Mouse (Mus musculus): ENCODE data around the gene Top2a. TPM values are rescaled to one million over a fixed set of nuclear protein-coding genes. Genes with fewer than 3 reads are reported as not detected.

Top2a gene
- polyA plus RNA-seq, 1 experiment from 2014 or later, result 305 TPM

DNA sequence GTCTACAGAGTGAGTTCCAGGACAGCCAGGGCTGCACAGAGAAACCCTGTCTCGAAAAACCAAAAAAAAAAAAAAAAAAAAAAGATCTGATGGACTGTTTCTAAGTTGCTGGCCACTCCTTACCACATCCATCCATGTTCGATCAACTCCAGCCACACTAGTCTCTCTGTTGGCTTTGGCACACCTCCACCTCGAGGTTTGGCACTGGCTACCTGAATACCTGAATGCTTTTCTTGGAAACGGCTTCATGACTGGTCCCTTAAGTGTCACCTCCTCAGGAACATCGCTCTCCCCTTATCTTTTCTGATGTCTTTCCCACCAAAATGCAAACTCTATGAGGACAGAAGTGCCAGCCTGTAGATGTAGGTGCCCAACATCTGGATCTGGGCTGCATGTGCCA lies 44.6 kb downstream of the Top2a start:
- no peak overlapping the region for H3K9ac ChIP-seq (replicated peaks)
- no peak overlapping the region for H3K4me3 ChIP-seq
- no peaks in the 10 kb centered on the region for H3K9me3 ChIP-seq
- peaks cover 18% of the 10 kb centered on the region for H3K4me1 ChIP-seq
- no peaks in the 10 kb centered on the region for H3K36me3 ChIP-seq
- 85% methylated on average over 4 of the region's 5 CpGs for WGBS
- peaks cover 47% of the 10 kb centered on the region for H3K27me3 ChIP-seq
- no peak overlapping the region for H3K27ac ChIP-seq (replicated peaks)
- no peak overlapping the region for H3K4me2 ChIP-seq (replicated peaks)
- no peak for ATAC-seq (ENCODE audit: low FRiP score, low read depth)

DNA sequence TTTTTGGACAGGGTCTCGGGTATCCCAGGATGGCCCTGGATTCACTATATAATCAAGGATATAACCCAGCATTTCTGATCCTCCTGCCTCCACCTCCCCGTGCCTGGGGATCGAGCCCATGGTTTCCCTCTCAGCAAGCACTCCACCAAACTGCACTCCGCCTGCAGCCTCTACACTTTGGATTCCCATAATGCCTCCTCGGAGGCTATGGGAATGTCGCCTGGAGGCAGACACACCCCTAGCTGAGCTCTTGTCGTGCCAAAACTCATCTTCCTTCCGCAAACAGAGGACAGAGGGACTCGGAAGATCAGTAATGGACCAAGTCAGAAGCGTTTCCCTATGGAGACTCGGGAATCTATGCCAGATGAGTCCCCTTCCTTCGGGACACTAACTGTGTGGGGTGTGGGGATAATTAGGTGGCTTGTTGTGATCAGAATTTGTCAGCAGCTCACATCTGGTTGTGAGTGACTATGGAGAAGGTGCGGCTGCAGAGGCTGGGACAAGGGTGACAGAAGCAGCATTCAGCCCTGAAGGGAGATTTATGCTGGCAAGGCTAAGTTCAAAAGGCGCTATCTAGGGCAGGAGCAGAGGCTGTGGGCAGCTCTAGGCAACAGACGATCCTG lies 45.4 kb downstream of the Top2a start:
- 67% methylated on average over 15 of the region's 15 CpGs for WGBS
- no peak for ATAC-seq (ENCODE audit: low FRiP score, low read depth)

DNA sequence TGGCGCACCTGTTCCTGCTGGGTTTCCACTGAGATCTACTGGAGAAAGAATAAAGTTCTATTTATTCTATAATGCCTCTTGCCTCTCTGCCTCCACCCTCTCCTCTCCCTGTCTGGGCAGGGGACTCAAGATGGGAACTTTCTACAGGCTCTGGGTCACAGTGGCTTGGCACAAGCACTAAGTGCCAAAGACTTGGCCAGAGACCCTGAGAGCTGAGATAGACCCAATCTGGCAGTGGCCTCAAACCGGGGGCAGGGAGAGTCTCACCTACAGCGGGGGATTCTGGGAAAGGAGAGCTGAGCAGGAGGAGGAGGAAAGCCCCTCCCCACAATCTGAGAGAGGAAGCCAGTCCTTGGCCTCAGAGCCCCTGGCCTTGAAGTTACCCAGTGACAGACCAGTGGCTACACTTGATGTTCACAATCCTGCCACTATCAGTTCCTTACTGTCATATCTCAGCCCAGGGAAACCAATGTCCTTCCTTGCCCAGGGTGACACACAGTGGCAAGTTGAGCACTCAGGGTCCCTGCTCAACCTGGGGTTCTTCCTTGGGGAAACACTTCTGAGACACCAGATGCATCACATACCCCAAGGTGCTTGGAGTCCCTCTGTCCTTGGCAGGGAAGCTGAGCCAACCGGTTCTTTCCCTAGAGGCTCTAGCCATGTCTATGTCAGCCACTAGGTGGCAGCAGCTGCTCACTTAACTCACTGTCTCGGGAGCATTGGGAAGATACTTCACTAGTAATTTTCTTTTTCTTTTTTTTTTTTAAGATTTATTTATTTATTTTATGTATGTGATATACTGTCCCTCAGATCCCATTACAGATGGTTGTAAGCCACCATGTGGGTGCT lies 48.9 kb downstream of the Top2a start:
- Histone ChIP-seq H3K27ac (replicated peaks) (no peak overlapping the region), H3K27me3 (peaks cover 12% of the 10 kb centered on the region), H3K9me3 (no peaks in the 10 kb centered on the region), H3K36me3 (peaks cover 22% of the 10 kb centered on the region), H3K4me2 (replicated peaks) (no peak overlapping the region), H3K9ac (replicated peaks) (no peak overlapping the region), H3K4me3 (no peak overlapping the region), H3K4me1 (peaks cover 16% of the 10 kb centered on the region)
- 55% methylated on average over 5 of the region's 5 CpGs for WGBS
- ATAC-seq (ENCODE audit: low FRiP score, low read depth), result no peak

More for the DNA sequence above, 45.4 kb downstream of the Top2a start:
- Histone ChIP-seq H3K27me3 (peaks cover 40% of the 10 kb centered on the region), H3K9me3 (no peaks in the 10 kb centered on the region), H3K4me2 (replicated peaks) (no peak overlapping the region), H3K4me3 (no peak overlapping the region), H3K4me1 (peaks cover 18% of the 10 kb centered on the region), H3K9ac (replicated peaks) (no peak overlapping the region), H3K27ac (replicated peaks) (no peak overlapping the region), H3K36me3 (0 out of 2 replicates have a peak, but pooled peaks cover 2% of the 10 kb centered on the region)

DNA sequence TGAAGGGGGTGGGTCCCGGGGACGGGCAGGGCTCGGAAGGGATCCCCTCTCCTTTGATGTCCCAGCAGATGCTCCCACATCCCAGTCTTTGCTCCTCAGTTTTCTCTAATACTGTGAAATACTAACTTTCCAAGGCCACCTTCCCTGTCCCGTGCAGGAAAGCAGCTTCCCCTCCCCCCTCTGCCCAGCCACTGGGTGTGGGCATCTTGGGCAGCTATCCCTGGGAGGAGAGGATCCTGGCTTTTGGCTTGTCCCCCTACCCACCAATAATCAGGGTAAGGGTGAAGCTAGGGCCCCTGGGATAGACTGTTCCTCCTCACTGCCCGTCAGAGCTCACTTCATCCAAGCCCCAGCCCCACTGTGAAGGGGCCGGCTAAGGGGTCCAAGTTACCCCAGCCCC lies 49.8 kb downstream of the Top2a start:
- Histone ChIP-seq H3K9ac (replicated peaks) (no peak overlapping the region), H3K4me1 (peaks cover 25% of the 10 kb centered on the region), H3K27me3 (peaks cover 12% of the 10 kb centered on the region), H3K4me3 (no peak overlapping the region), H3K27ac (replicated peaks) (no peak overlapping the region), H3K36me3 (peaks cover 22% of the 10 kb centered on the region), H3K4me2 (replicated peaks) (no peak overlapping the region), H3K9me3 (no peaks in the 10 kb centered on the region)
- ATAC-seq (ENCODE audit: low FRiP score, low read depth), result no peak
- WGBS, result 83% methylated on average over 6 of the region's 6 CpGs

DNA sequence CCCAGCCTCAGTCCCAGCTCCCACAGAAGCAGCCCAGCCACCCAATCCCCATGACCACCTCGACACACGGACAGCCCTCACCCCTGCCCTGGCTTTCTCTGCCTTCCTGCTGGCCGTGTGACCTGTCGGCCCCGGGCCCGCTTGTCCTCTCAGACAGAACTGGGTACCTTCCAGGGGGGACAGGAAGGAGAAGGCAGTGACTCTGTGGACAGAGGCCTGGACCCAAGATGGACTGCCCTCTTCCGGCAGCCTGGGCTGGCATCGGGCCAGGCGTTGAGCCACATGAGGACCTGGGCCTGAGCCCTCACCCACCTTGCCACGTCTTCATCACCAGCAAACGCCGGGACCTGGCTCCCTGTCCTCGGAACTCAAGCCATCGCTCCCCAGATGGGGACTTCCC lies 50.4 kb downstream of the Top2a start:
- peaks cover 32% of the 10 kb centered on the region for H3K4me1 ChIP-seq
- WGBS, result 91% methylated on average over 14 of the region's 14 CpGs
- peaks cover 22% of the 10 kb centered on the region for H3K36me3 ChIP-seq
- H3K4me2 ChIP-seq (replicated peaks), result no peak overlapping the region
- H3K27me3 ChIP-seq, result peaks cover 7% of the 10 kb centered on the region; the same call in 1 of the 2 replicates
- H3K27ac ChIP-seq (replicated peaks), result no peak overlapping the region
- no peak for ATAC-seq (ENCODE audit: low FRiP score, low read depth)
- no peak overlapping the region for H3K9ac ChIP-seq (replicated peaks)
- no peaks in the 10 kb centered on the region for H3K9me3 ChIP-seq
- H3K4me3 ChIP-seq, result no peak overlapping the region

DNA sequence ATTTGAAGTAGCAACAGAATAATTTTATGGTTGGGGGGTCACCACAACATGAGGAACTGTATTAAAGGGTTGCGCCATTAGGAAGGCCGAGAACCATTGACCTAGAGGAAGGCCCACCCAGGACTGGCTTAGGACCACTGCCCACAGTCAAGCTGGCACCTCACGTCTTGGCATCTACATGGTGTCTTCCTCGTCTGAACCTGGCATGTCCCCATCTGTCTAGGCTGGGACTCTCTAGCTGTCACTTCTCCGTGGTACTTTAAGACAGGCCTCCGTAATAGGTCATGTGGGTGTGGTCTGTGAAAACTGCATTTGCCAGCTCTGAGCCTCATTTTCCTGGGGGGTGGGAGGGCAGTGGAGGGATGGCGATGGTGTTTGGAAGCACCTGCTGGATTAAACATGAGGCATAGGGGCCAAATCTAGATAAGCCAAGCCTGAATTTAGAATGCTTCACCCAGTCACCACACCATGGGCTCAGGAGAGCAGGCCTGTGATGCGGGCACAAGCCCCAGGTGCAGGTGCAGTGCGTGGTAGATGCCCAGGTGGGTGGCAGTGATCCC lies 51.1 kb downstream of the Top2a start:
- Histone ChIP-seq H3K4me1 (peaks cover 39% of the 10 kb centered on the region), H3K9ac (replicated peaks) (no peak overlapping the region), H3K27me3 (0 out of 2 replicates have a peak, but pooled peaks cover 7% of the 10 kb centered on the region), H3K27ac (replicated peaks) (no peak overlapping the region), H3K4me3 (no peak overlapping the region), H3K4me2 (replicated peaks) (no peak overlapping the region), H3K9me3 (no peaks in the 10 kb centered on the region), H3K36me3 (peaks cover 22% of the 10 kb centered on the region)
- 89% methylated on average over 9 of the region's 9 CpGs for WGBS
- no peak for ATAC-seq (ENCODE audit: low FRiP score, low read depth)

DNA sequence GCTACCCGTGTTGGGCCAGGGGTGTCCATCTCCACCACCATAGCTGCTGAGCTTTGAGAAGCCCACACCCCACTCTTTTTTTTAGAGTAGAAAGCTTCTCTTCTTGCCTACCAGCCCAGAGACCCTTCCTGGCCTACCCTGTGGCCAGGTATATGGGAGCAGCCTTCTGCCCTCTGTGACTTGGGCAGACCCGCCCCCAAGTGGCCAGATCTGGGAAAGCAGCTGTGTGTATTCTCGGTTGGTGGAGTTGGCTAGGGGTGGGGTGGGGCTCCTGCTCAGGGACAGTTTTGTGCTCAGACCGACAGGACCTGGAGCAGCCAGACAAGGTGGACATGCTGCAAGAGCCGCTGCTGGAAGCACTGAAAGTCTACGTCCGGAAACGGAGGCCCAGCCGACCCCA lies 51.8 kb downstream of the Top2a start:
- peaks cover 45% of the 10 kb centered on the region for H3K4me1 ChIP-seq

DNA sequence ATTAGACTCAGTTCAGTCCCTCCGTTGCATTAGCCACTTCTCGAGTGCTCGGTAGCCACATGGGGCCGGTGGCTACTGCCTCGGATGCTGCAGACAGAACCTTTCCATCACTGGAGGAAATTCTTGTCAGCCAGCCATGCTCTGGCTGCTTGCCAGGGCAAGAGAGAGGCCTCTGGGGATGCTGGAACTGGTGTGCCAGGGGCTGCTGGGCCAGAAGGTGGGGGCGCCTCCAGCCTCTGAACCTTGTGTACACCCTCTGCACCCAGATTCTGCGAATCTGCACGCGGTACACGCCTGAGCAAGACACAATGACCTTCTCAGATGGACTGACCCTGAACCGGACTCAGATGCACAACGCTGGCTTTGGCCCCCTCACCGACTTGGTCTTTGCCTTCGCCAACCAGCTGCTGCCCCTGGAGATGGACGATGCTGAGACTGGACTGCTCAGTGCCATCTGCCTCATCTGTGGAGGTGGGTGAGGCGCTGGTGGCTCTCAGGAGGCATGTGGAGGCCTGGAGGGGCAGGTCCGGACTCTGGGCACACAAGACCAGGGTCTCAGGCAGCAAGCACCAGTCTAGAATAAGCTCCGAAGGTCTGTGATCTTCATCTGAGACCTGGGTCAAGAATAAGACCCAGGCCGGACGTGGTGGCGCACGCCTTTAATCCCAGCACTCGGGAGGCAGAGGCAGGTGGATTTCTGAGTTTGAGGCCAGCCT lies 52.5 kb downstream of the Top2a start:
- Histone ChIP-seq H3K36me3 (peaks cover 22% of the 10 kb centered on the region), H3K4me3 (no peak overlapping the region)

More for the DNA sequence above, 51.8 kb downstream of the Top2a start:
- H3K4me2 ChIP-seq (replicated peaks), result no peak overlapping the region
- no peaks in the 10 kb centered on the region for H3K9me3 ChIP-seq
- peaks cover 22% of the 10 kb centered on the region for H3K36me3 ChIP-seq
- H3K27me3 ChIP-seq, result 0 out of 2 replicates have a peak, but pooled peaks cover 7% of the 10 kb centered on the region
- 51% methylated on average over 9 of the region's 9 CpGs for WGBS
- peak; percentile 8; the same call in 1 of the 2 replicates for ATAC-seq (ENCODE audit: low FRiP score, low read depth)
- no peak overlapping the region for H3K9ac ChIP-seq (replicated peaks)
- H3K4me3 ChIP-seq, result no peak overlapping the region
- no peak overlapping the region for H3K27ac ChIP-seq (replicated peaks)

DNA sequence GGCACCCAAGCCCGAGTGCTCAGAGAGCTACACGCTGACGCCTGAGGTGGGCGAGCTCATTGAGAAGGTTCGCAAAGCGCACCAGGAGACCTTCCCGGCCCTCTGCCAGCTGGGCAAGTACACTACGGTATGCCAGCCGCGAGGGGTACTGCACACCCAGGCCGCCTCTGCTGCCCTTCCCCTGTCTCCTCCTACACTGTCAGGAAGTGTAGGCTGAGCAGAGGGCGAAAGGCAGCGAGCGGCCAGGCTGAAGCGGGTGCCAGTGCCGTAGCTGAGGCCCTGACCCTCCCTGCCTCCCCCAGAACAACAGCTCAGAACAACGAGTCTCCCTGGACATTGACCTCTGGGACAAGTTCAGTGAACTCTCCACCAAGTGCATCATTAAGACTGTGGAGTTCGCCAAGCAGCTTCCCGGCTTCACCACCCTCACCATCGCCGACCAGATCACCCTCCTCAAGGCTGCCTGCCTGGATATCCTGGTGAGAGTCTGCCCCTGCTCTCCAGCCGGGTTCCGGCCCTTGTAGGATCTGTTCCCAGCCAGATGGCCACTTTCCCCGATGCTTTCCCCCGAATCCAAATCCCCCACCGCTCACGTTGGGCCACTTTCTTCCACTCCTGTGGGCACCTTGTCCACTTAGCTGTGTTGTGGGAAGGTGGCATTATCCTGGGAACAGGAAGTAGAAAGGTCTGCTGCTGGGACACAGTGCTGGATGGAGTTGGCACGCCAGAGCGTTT lies 53.6 kb downstream of the Top2a start:
- no peaks in the 10 kb centered on the region for H3K9me3 ChIP-seq
- H3K4me2 ChIP-seq (replicated peaks), result 0 out of 2 replicates have a peak overlapping the region, but pooled peaks have one; percentile 52
- WGBS, result 63% methylated on average over 29 of the region's 29 CpGs
- peak; percentile 0; the same call in 1 of the 2 replicates for ATAC-seq (ENCODE audit: low FRiP score, low read depth)
- peaks cover 22% of the 10 kb centered on the region for H3K36me3 ChIP-seq
- H3K27me3 ChIP-seq, result 0 out of 2 replicates have a peak, but pooled peaks cover 7% of the 10 kb centered on the region
- H3K9ac ChIP-seq (replicated peaks), result peak overlapping the region; percentile 50; the same call in 1 of the 2 replicates
- no peak overlapping the region for H3K4me3 ChIP-seq
- peaks cover 64% of the 10 kb centered on the region for H3K4me1 ChIP-seq
- peak overlapping the region; percentile 95 for H3K27ac ChIP-seq (replicated peaks)

More for the DNA sequence above, 52.5 kb downstream of the Top2a start:
- 79% methylated on average over 23 of the region's 23 CpGs for WGBS
- no peak overlapping the region for H3K9ac ChIP-seq (replicated peaks)
- ATAC-seq (ENCODE audit: low FRiP score, low read depth), result no peak
- peak overlapping the region; percentile 95 for H3K27ac ChIP-seq (replicated peaks)
- H3K27me3 ChIP-seq, result 0 out of 2 replicates have a peak, but pooled peaks cover 7% of the 10 kb centered on the region
- H3K4me2 ChIP-seq (replicated peaks), result no peak overlapping the region
- H3K9me3 ChIP-seq, result no peaks in the 10 kb centered on the region
- peaks cover 53% of the 10 kb centered on the region for H3K4me1 ChIP-seq

DNA sequence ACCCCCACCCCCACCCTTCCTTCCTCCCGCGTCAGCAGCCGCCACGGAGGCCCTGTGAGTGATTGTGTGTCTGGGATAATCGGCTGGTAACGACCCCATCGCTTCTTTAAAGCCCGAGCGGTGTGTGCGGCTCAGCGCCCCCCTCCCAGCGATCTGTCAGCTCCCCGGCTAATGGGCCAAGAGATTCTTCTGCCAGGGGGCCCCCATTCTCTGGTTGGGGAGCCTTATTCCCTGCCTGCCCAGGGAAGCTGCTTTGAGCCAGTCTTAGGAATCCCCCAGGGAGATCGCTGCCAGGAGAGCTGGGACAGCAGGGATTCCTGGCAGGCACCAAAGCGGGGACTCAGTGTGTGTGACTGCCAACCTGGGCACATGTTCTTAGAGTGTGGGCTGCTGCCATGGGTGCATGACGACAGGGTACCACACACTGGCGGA lies 54.5 kb downstream of the Top2a start:
- Histone ChIP-seq H3K27ac (replicated peaks) (peak overlapping the region; percentile 95), H3K9ac (replicated peaks) (peak overlapping the region; percentile 50), H3K27me3 (0 out of 2 replicates have a peak, but pooled peaks cover 7% of the 10 kb centered on the region), H3K4me1 (peaks cover 72% of the 10 kb centered on the region), H3K4me2 (replicated peaks) (peak overlapping the region; percentile 52), H3K36me3 (peaks cover 22% of the 10 kb centered on the region), H3K4me3 (peak overlapping the region; percentile 20), H3K9me3 (no peaks in the 10 kb centered on the region)
- peak; percentile 28 for ATAC-seq (ENCODE audit: low FRiP score, low read depth)
- WGBS, result 12% methylated on average over 17 of the region's 17 CpGs
